Mouse (Mus musculus): ENCODE measurements around the gene Tbc1d1.

- TF ChIP-seq POLR2A (IDR thresholded peaks at IDR 0.05; ENCODE audit: borderline replicate concordance, low read depth, low read length) (no peak), CTCF (IDR thresholded peaks at IDR 0.05; ENCODE audit: low read depth, low read length) (no peak)
These were observed 209.3 kb downstream of the Tbc1d1 start for GRCm38 (mm10) chr5:64365187-64366066.
